Mouse (Mus musculus) hindbrain, postnatal 0 days (tissue): ENCODE measurements around the gene Large2. TPM values are rescaled to one million over a fixed set of nuclear protein-coding genes. Genes with fewer than 3 reads are reported as not detected.

ENCODE experiments used
- ATAC-seq: fragments of 200-750 bp; cut with Nextera tagmentation; 2 replicates; pipeline ENCODE4 v1.8.0; 2017; ENCODE audit warnings: mild to moderate bottlenecking, moderate TSS enrichment, moderate library complexity
- DNase-seq: peaks from one replicate; pipeline ENCODE4 v3.0.0-alpha.2; 2015; ENCODE audit warnings: low spot score
- H3K27ac ChIP-seq: fragments of 300-500 bp; sonication (generic); 2 replicates; pipeline ENCODE4 v1.5.1; 2014; ENCODE audit warnings: mild to moderate bottlenecking
- H3K27me3 ChIP-seq: fragments of 300-500 bp; sonication (generic); 2 replicates; pipeline ENCODE4 v1.6.1; 2014; ENCODE audit warnings: low read length, mixed read lengths; ENCODE audit not compliant: insufficient read depth
- H3K36me3 ChIP-seq: fragments of 300-500 bp; sonication (generic); 2 replicates; pipeline ENCODE4 v1.6.1; 2014; ENCODE audit warnings: low read length, mixed read lengths; ENCODE audit not compliant: insufficient read depth
- H3K4me1 ChIP-seq: fragments of 300-500 bp; sonication (generic); 2 replicates; pipeline ENCODE4 v1.6.1; 2014; ENCODE audit warnings: antibody characterized with exemption, low read length, mixed read lengths; ENCODE audit not compliant: insufficient read depth
- H3K4me2 ChIP-seq: fragments of 300-500 bp; sonication (generic); 2 replicates; pipeline ENCODE4 v1.6.1; 2014; ENCODE audit warnings: low read depth, mild to moderate bottlenecking, low read length, moderate library complexity, mixed read lengths
- H3K4me3 ChIP-seq: fragments of 300-500 bp; sonication (generic); 2 replicates; pipeline ENCODE4 v1.5.1; 2014; ENCODE audit warnings: low read length
- H3K9ac ChIP-seq: fragments of 300-500 bp; sonication (generic); replicated peaks from 2 replicates; pipeline ENCODE4 v1.6.1; 2014; ENCODE audit warnings: mild to moderate bottlenecking, low read length, moderate library complexity, mixed read lengths
- H3K9me3 ChIP-seq: fragments of 300-500 bp; sonication (generic); 2 replicates; pipeline ENCODE4 v1.6.1; 2016; ENCODE audit warnings: low read length, mixed read lengths
- CTCF ChIP-seq: IDR thresholded peaks from 2 replicates; pipeline ENCODE4 v1.5.1; 2016; ENCODE audit warnings: antibody characterized with exemption, control low read depth, low read depth
- WGBS: fragments of 180-500 bp; shearing (Covaris S2); extraction: QIAGEN DNeasy Blood & Tissue Kit; methylation state at CpG from one replicate; pipeline ENCODE4 v1.1.7; 2014; 5-methylcytosine and 5-hydroxymethylcytosine counted together
- polyA plus RNA-seq: library from polyadenylated mRNA; unstranded; fragments of >200 nt; fragmentation: Nextera tagmentation; extraction: Ambion mirVana; gene quantifications from 2 replicates; pipeline ENCODE4 v1.2.1, GENCODE M21; 2015
- total RNA-seq: library from RNA; depleted of rRNA; stranded (reverse); fragments of >200 nt; gene quantifications from 2 replicates; pipeline ENCODE4 v1.2.3, GENCODE M21; 2014

Gene Large2
- total and polyA plus RNA-seq, 2 experiments from 2014 or later, result 0.16 to 1.8 TPM

DNA sequence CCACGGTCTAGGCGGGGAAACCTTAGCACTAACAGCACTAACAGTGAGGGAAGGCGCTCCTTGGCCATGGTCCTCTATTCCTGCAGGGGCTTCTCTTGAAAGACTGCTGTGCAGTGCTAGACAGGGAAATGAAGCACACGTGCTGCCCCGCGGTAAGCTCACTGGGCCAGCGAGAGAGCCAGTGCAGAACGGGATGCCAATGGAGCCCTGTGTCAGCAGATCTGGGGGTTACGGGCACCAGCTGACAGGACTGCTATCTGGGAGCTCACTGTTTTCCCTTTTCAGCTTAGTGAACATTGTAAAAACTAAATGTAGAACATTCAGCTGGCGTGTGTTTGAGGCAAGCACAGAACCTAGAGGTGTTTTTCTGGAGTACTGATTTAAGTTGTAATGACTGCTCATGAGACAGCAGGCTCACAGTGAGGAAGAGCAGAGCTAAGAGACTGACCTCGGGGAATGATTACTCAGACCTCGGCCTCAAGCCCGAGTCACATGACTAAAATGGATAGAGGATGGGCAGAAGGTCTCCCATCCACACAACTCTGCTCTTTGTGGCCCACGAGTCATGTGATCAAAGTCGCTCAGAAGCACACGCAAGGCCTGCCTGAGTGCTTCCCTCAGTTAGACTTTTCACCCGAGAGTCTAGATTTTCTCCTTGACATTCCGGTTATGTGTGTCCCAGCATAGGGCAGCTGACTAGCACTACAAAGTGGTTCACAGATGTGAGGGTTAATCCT lies 33.8 kb upstream of the Large2 start:
- no peak overlapping the region for H3K27ac ChIP-seq
- DNase-seq, result no peak
- no peak overlapping the region for H3K4me3 ChIP-seq
- no peaks in the 10 kb centered on the region for H3K9me3 ChIP-seq
- TF ChIP-seq CTCF, result no peak
- no peak for ATAC-seq
- no peaks in the 10 kb centered on the region; the same call in 1 of the 2 replicates for H3K4me1 ChIP-seq
- H3K9ac ChIP-seq, result no peak overlapping the region
- WGBS, result 86% methylated on average over 18 of the region's 18 CpGs
- H3K4me2 ChIP-seq, result no peak overlapping the region
- H3K27me3 ChIP-seq, result no peaks in the 10 kb centered on the region
- peaks cover 80% of the 10 kb centered on the region for H3K36me3 ChIP-seq

DNA sequence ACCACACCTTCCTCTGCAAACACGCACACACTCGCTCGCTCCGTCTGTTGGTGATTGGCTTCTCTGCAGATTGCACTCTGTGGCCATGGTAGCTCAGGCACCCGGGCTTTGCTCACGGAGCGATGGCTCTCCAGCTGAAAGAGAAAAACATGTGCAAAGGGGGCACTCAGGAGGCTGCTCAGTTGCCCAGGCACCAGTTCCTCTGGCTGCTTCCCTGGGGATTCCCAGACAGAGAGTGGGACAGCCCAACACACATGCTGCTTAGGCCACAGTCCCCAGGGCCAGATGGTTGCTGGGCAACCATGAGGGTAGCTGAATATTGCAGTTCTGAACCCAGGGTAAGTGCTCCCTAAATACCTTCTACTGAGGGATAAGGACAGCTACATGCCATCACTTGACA lies 31.0 kb upstream of the Large2 start:
- H3K4me2 ChIP-seq, result no peak overlapping the region
- no peaks in the 10 kb centered on the region for H3K9me3 ChIP-seq
- ATAC-seq (no peak), DNase-seq (no peak)
- WGBS, result 43% methylated on average over 7 of the region's 7 CpGs
- H3K9ac ChIP-seq, result no peak overlapping the region
- TF ChIP-seq CTCF, result no peak
- H3K27me3 ChIP-seq, result no peaks in the 10 kb centered on the region
- no peak overlapping the region; the same call in 1 of the 2 replicates for H3K27ac ChIP-seq
- peaks cover 9% of the 10 kb centered on the region for H3K4me1 ChIP-seq
- H3K36me3 ChIP-seq, result peaks cover 54% of the 10 kb centered on the region
- no peak overlapping the region for H3K4me3 ChIP-seq

DNA sequence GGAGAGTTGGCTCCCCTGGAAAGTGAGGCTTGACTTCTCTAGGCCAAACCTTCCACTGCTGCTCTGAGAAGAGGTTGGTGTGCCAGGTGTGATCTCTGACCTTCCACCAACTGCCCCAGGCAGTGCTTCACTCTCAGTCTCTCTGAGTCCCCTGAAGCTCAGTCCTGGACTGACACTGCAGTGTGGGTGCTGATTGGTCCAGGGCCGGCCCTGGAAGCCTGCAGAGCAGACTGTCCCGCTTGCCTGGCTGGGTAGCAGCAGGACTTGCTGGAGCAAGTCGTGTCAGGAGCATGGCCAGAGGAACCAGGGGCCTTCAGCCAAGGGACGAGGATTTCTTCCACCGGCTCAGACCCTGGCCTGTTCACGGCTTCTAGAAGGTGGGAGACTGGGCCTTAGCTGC lies 30.1 kb upstream of the Large2 start:
- Histone ChIP-seq H3K4me3 (no peak overlapping the region), H3K9ac (no peak overlapping the region), H3K27me3 (no peaks in the 10 kb centered on the region), H3K36me3 (peaks cover 44% of the 10 kb centered on the region), H3K27ac (no peak overlapping the region), H3K4me2 (no peak overlapping the region), H3K9me3 (no peaks in the 10 kb centered on the region), H3K4me1 (peaks cover 9% of the 10 kb centered on the region)
- DNase-seq (no peak), ATAC-seq (no peak)
- WGBS, result 77% methylated on average over 6 of the region's 6 CpGs
- no peak for TF ChIP-seq CTCF

DNA sequence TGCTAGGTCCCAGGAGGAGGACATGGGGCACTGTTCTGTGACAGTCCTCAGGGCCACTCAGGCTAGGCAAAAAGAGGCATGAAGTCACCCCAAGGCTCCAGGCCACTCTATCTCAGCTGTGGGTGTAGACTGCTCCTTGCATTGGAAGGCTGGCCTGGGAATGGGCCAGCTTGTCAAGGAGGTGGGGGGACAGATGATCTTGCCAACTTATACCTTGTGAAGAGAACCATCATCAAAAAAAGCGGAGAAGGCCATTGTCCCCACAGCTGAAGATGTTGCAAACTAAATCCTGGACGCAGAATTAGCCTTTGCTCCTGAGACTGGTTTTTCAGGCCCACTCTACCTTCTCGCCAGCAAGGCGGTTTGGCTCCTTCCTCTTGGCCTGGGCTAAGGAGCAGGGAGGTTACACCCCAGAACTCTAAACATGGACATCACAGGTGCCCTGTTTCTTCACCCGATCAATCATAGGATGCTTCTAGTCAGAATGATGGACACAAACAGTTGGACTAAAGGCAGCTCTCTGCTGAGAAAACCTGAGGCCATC lies 29.2 kb upstream of the Large2 start:
- Histone ChIP-seq H3K36me3 (peaks cover 35% of the 10 kb centered on the region), H3K27me3 (no peaks in the 10 kb centered on the region)
- no peak for ATAC-seq

DNA sequence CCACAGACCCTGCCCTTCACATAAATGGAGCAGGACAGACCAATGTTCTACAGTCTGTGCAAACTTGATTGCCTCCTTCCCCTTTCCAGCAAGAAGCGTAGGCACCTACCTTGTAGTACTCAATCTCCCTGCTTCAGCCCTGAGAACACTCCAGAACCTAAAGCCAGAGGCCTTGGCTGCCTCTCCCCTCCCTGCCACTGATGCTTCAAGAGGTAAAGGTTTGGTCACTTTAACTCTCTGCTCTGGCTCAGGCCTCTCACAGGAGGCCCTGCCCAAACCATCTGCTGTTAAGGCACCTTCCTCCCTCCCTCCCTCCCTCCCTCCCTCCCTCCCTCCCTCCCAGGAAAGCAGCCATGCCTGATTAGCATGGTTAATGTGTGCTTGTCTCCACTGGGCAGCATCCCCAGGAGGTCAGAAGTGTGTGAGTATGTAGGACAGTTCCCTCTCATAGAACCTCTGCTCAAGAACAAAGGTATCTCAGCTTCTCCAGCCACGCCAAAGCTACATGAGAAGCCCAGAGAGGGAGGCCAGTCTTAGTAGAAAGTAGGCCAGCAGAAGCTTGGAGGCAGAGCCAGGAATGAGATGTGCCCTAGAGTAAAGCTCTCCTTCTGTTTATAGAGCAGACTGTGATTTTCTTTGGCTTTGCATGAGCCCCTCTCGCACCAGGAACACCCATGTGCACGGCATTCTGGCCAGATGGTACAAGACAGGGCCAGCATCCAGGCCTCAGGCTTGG lies 28.1 kb upstream of the Large2 start:
- no peak overlapping the region for H3K4me3 ChIP-seq
- H3K9ac ChIP-seq, result no peak overlapping the region; the same call in 1 of the 2 replicates
- ATAC-seq (peak; percentile 55), DNase-seq (peak; percentile 68)
- no peaks in the 10 kb centered on the region for H3K9me3 ChIP-seq
- 40% methylated on average over 4 of the region's 4 CpGs for WGBS
- no peak overlapping the region for H3K4me2 ChIP-seq
- H3K27me3 ChIP-seq, result no peaks in the 10 kb centered on the region
- peaks cover 26% of the 10 kb centered on the region for H3K36me3 ChIP-seq
- TF ChIP-seq CTCF, result no peak
- peak overlapping the region; percentile 86 for H3K27ac ChIP-seq
- H3K4me1 ChIP-seq, result peaks cover 15% of the 10 kb centered on the region

More for the DNA sequence above, 29.2 kb upstream of the Large2 start:
- peak overlapping the region; percentile 86 for H3K27ac ChIP-seq
- no peak for TF ChIP-seq CTCF
- no peak for DNase-seq
- peaks cover 15% of the 10 kb centered on the region for H3K4me1 ChIP-seq
- no peak overlapping the region for H3K4me2 ChIP-seq
- no peak overlapping the region for H3K9ac ChIP-seq
- no peaks in the 10 kb centered on the region for H3K9me3 ChIP-seq
- H3K4me3 ChIP-seq, result no peak overlapping the region
- 91% methylated on average over 5 of the region's 5 CpGs for WGBS

DNA sequence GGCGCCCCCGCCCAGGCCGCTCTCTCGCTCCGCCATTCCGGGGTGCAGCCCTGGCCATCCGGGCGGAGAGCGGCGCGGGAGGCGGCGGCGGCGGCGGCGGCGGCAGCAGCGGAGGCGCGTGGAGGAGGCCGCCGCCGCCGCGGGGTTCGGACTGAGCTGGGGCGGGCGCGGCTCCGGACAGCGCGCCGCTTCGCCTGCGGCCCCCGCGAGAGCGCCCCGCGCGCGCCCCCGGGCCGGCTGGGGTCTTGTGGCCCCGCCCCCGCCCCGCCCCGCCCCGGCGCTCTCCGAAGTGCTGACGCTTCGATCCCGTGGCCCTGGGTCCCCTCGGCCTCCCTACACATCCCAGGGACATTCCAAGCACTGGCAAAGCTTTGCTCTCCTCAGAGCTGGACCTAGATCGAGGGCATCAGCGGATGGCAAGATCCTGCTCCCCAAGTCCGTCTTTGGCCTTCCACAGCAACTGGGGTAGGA lies 26.5 kb upstream of the Large2 start, which contains the start of gene Mapk8ip1:
Gene Mapk8ip1 (minus strand): TSS at position 173 of the 471 bp plus-strand sequence.
- Histone ChIP-seq H3K27ac (peak within 1 kb of the TSS; percentile 86), H3K27me3 (no peaks in the 10 kb centered on the region), H3K9ac (peak within 1 kb of the TSS; percentile 92), H3K4me3 (peak within 1 kb of the TSS; percentile 79), H3K9me3 (no peaks in the 10 kb centered on the region), H3K4me1 (peaks cover 19% of the 10 kb centered on the region), H3K4me2 (peak within 1 kb of the TSS; percentile 81), H3K36me3 (peaks cover 17% of the 10 kb centered on the region)
- WGBS, result under 1% methylated on average over 35 of the region's 59 CpGs
- ATAC-seq, result peak; percentile 68
- DNase-seq, result peak; percentile 79
- no peak for TF ChIP-seq CTCF
